Mouse (Mus musculus) urinary bladder, adult 18-20 months (tissue): ENCODE data around the gene Got2.
"Not testable (repeated sequence)": the region's sequence is repeated elsewhere in the genome, so short reads cannot be mapped to it uniquely, and the experiment has no call there.

ENCODE experiments used
- DNase-seq, 2 experiments: peaks; one replicate each; pipeline ENCODE4 v3.0.0; 2022; ENCODE audit warnings: low spot score in 2 of 2, mixed read lengths in 2 of 2

Gene Got2

GRCm38 (mm10) chr8:95871690-95872089 lies 16.7 kb downstream of the Got2 start:
- no peak for DNase-seq

DNA sequence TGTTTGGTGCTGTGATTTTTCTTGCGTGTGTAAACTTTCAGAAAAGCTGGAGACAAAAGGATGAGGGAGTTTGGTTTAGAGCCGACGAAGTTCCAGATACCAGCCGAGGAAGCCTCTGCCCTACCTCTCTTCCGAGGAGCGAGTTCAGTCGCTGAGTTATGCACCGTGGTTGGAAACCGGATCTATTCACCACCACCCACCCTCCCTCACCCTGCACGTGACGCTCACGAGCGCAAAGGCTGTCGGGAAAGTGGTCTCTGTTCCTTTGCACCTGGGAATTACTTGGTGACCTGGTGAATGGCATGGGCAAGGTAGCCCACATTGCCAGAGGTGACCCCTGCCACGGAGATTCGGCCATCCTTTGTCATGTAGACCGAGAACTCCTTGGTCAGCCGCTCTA lies 23.5 kb downstream of the Got2 start:
- DNase-seq: not testable (repeated sequence)

GRCm38 (mm10) chr8:95863761-95864440 lies 24.4 kb downstream of the Got2 start:
- not testable (repeated sequence) for DNase-seq

DNA sequence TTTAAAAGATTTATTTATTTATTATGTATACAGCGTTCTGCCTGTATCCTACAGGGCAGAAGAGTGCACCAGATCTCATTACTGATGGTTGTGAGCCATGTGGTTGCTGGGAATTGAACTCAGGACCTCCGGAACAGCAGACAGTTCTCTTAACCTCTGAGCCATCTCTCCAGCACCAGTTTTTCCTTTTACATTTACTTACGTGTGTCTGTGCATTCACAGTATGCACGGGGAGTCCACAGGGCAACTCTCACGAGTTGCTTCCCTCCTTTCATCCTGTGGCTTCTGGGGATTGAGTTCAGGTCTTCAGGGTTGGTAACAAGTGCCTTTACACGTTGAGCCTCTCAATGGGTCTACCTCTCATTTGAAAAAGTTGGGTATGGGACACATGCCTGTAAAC lies 34.2 kb downstream of the Got2 start:
- DNase-seq: no peak

DNA sequence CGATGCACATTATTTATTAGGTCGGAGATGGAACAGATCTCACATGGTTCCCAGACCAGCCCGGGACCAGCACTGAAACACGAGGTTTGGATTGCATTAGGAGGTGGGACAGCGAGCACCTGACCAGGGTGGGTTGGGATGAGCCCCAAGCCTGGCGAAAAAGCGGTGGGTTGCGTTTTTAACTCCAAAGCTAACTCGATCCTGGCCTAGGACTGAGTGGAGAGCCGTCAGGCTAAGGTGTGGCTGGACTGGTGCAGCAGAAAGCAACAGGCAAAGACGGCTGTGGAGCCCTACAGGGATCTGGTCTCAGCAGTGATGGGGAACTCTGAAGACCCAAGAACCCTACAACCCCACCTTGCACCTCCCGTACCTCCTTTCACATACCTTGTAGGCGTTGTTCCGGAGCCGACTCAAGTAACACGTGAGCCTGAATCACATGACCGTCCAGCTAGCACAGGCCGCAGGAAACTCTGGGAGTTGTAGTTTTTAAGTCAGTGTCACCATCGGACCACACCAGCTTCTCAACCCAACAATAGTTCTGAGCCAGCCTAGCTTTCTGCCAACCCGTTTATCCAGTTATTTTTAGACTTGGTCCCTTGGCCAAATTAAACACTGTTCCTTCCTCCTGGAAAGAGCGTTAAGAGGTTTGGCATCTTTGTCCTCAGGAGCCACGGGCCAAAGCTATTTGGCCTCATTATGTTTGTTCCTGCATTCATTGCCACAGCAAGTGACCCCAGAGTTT lies 35.1 kb downstream of the Got2 start, which contains the start of gene Slc38a7:
TSS of gene Slc38a7 (minus strand) at position 438 of the 742 bp plus-strand sequence.
- DNase-seq: peak; percentile 61 to 62

DNA sequence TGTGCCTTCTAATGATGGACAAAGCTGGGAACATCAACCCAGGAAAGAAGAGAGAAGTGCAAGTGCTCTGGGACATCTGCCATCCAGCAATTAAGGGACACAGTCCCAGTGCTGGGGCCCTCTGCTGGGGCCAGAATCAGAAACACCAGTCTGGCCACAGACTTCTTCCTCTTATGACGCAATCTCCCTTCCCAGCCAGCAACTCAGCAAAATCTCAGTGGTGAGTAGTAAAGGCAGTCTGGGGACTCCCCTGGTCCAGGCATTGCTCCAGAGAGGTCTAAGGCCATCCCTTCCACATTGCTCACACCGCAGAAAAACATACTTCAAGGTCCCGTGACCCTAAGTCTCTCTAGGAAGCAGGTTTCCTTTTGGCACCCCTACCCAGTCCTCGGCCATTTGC lies 36.1 kb downstream of the Got2 start:
- DNase-seq: peak in 1 of 2 experiments; percentile 41

DNA sequence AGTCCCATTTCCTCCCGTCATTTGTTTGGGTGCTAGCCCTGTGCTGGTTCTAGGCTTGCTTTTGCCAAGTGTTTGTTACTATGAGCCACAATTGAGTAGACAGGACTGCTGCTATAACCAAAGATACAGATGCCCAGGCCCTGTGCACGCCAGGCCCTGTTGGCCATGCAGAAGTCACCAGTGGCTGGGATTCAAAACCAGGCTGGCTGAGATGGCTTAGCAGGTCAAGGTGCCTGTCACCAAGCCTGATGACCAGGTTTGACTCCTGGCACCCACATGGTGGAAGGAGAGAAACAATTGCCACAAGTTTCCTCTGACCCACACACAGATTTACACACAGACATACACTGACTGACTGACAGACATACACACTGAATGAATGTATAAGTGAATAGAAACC lies 38.0 kb downstream of the Got2 start:
- DNase-seq: no peak

DNA sequence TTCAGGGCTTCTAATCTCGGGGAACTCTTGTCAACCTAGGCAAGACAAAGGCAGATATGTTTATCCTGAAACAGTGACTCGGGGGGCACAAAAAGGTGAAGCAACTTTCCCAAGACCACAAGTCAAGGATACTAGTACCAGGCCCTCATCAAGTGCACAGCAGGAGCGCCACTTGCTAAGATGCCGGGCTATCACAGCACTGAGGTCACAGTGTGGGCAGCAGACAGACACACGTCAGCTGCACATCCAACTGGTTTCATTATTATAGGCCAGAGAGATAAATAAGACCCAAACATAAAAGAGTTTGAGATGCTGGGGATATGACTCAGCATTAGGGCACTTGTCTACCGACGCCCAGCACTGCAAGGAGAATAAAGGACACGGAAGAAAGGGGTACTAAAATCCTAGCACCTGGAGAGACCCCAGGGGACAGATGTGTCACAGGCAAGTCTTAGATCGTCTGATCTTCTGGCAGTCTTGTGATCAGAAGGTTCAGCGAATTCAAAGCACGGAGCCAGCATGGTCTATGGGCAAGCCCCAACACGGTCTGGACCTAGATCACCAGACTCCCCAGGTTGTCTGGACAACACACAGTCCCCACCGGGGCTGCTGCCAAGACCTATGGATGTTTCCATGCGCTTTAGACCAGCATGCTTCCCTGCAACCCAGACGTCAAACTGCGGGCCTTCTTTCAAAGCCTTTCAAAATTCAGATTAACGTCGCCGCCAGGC lies 39.4 kb downstream of the Got2 start:
- DNase-seq: no peak

- no peak for DNase-seq
Observed at GRCm38 (mm10) chr8:95848061-95848551, 40.2 kb downstream of the Got2 start.

DNA sequence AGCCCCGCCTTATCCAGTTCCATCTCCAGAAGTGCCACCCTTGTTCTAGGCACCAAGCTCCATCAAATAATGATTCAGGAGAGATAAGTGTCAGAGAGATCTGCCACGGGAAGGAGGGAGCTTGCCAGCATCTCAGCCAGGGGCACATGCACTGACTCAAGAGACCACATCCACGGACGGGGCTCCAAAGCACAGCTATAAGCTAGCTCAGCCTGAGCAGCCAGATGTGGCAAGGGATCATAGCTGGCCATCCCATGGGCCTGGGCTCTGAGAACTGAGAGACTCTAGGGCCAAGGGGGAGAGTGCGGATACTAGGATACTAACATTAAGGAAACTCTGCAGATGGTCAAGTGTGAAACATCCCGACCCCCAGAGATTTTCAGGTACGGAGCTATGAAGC lies 43.3 kb downstream of the Got2 start:
- no peak for DNase-seq

DNA sequence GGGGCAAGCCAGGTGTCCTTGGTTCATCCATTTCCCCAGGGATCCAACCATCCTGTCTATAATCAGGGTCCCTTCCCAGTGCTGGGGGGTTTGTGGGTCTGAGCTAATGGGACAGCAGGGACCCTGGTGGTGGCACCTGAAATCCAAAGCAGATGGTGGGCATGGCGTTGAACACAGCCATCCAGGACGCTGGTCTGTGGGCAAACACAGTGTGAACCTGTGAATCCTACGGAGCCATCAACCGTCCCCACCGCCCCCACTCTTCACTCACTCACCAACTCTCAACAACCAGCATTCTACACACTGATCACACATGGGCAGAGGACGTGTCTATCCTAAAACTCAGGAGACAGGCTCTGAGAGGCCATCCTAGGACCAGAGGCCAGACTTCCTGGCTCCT lies 44.4 kb downstream of the Got2 start:
- no peak for DNase-seq

DNA sequence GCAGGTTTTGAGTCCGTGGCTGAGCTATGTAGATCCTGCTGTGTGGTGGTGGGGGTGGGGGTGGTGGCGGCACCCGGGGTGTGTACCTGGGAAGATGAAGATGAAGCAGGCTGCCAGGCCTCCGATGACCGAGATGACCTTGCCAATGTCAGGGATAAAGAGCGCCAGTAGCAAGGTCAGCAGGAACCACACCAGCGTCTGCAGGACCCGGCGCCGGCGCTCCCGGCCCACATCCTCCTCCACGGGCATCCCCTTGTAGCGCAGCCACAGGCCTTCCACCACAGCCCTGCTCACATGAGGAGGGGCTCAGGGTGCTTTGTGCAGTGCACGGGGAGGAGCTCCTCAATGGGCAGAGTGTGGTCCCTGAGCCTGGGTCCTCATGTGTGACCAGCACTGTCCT lies 46.9 kb downstream of the Got2 start:
- no peak for DNase-seq

DNA sequence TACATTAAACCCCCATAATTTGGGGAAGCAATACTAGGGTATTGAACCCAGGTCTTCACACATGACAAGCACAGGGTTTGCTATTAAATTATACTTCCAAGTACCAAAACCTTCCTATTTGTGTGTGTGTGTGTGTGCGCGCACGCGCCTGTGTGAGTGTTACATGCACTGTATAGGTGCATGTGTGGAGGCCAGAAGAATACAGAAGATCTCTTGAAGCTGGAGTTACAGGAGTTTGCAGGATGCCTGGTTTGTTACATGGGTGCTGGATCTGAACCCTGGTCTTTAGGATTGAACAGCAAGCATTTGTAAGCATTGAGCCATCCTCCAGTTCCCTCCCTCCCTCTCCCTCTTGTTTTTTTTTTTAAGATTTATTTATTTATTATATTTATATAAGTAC lies 49.1 kb downstream of the Got2 start:
- DNase-seq: no peak

DNA sequence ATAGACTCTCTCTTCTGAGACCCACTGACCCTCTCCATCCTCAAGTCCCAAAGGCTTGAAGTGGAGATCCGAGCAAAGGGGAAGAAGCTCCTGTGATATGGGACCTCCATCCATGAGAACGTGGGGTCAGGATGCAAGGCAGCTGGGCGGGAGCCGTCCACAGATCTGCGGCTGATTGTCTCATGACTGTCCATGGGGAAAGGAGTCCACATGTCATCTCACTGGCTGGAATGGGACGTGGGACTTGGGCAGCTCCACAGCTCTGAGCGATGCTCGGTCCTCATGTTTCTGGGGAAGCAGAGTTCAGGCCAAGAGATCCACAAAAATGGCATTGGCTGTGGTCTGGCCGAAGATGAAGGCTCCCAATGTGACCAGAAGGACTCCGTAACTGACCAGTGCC lies 51.1 kb downstream of the Got2 start:
- DNase-seq: no peak

DNA sequence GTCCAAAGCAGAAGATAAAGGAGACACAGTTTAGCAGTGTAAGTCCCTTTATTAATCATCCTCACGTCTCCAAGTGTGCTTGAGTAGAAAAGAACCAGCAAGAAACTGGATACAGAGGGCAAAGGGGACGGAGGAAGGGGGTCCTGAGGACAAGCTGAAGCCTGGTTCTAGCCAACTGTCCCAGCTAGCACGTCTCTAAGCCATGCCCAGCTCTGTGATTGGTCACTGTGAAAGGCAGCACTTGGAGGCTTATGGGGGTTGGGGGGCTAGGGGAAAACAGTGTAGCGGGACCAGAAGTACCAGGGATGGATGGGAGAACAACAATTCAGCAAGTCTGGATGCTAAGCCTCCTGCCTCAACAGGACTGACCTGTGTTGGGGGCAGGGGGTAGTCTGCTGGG lies 52.5 kb downstream of the Got2 start:
- DNase-seq: no peak

DNA sequence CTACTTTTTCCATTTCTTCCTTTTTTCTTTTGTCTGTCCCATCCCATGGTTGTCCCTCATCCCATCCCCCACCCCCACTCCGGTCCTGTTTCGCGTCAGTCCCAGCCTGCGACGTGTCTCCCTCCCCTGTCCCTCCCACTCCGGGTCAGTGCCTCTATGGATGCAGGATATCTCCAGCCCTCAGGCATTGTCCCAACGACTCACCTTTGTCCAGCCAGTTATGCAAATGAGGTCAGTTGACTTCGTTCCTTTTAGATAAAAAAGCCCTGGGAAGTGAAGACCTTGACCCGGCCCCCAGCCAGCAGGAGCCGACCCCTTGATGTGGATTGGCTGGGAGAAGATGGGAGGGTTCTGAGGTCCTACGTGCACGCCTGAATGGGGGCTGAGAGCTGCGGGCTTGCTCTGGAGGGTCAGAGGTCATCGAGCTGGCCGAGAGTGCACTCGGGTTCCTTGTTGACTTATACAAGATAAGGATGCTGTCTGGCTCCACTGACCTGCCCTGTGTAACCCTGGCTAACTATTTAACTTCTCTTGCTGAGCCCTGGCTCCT lies 54.8 kb downstream of the Got2 start:
- peak in 1 of 2 experiments; percentile 33 for DNase-seq

- DNase-seq: peak; percentile 66 to 75
Observed at GRCm38 (mm10) chr8:95832603-95833434, 55.5 kb downstream of the Got2 start.

DNA sequence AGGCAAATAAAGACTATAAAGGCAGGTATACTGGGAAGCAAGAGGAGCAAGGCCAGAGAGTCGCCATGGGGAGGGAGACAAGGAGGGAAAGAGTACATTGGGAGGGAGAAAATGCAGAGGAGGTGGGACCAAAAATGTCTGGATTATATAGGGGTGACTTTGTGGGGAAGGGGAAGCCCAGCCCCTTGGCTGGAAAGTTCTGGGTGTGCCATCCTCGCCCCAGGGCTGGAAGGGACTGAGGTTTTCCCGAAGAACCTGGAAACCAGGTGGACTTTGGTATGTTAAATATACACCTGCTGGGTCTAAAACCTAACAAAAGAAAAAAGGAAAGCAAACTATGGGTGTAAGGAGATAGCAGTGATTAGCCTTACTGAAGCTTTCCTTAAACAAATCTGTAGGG lies 58.2 kb downstream of the Got2 start:
- no peak for DNase-seq

GRCm38 (mm10) chr8:95825162-95825561 lies 63.2 kb downstream of the Got2 start, which contains the start of gene Sap18b:
Sap18b (plus strand) TSS chr8:95825346.
- not testable (repeated sequence) for DNase-seq

DNA sequence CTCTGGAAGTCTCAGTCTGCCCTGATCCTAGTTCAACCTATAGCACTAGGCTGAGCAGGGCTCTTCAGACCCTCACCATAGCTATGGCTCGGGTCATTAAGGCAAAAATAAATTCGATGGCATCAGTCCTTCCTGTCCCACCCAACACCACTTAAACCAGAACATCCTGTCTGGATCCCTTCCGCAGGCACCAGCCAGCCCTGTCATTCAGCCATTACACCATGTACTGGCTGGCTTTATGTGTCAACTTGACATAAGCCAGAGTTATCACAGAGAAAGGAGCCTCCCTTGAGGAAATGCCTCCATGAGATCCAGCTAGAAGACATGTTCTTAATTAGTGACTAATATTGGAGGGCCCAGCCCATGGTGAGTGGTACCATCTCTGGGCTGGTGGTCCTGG lies 65.6 kb downstream of the Got2 start:
- no peak for DNase-seq

- no peak for DNase-seq
Observed at GRCm38 (mm10) chr8:95822096-95822495, 66.3 kb downstream of the Got2 start.
